Mouse (Mus musculus): ENCODE results near the gene Spire2. TPM values are rescaled to one million over a fixed set of nuclear protein-coding genes. Genes with fewer than 3 reads are reported as not detected.
A peak's percentile ranks its signal among the peaks of the same experiment; 100 is the strongest.

Spire2 gene
- total RNA-seq, 1 experiment from 2014 or later, result 0.23 TPM

DNA sequence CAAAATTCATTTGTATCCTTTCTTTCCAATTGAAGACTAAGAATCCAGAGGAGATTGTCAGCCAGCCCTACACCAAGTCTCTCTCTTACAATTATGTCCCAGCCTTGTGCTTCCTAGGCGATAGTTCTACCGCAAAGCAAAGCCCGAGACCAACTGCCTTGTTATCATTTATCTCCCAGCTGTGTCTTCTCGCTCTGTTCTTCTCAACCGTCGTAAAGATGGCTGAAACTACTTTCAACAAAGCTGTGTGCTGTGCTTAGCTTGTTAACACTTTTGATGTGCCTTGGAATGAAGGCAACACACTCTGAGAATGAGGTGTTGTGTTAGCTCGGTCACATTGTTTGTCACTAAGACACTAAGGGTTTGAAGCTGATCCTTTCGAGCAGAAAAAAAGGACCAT lies 703 bp upstream of the Spire2 start:
- ATAC-seq (ENCODE audit: extremely low read depth, insufficient number of reproducible peaks, low FRiP score, poor library complexity, severe bottlenecking), result no peak

GRCm38 (mm10) chr8:123333091-123333587 lies 626 bp downstream of the Spire2 start:
- ATAC-seq (ENCODE audit: extremely low read depth, insufficient number of reproducible peaks, low FRiP score, poor library complexity, severe bottlenecking), result no peak

GRCm38 (mm10) chr8:123333864-123334263 lies 1.4 kb downstream of the Spire2 start:
- no peak for ATAC-seq (ENCODE audit: extremely low read depth, insufficient number of reproducible peaks, low FRiP score, poor library complexity, severe bottlenecking)

GRCm38 (mm10) chr8:123334467-123334866 lies 2.0 kb downstream of the Spire2 start:
- no peak for ATAC-seq (ENCODE audit: extremely low read depth, insufficient number of reproducible peaks, low FRiP score, poor library complexity, severe bottlenecking)

GRCm38 (mm10) chr8:123337475-123337874 lies 5.0 kb downstream of the Spire2 start:
- ATAC-seq (ENCODE audit: extremely low read depth, insufficient number of reproducible peaks, low FRiP score, poor library complexity, severe bottlenecking), result no peak

DNA sequence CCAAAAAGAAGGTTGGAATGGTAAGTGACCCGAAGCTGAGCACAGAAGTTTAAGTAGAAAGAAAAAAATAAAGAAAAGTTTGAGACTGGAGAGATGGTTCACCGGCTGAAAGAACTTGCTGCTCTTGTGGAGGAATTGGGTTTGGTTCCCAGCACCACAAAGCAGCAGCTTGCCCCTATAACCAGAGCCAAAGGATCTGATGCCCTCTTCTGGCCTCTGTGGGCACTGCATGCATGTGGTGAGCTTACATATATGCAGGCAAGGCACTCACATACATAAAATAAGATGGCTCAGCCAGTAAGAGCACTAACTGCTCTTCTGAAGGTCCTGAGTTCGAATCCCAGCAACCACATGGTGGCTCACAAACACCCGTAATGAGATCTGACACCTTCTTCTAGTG lies 7.6 kb downstream of the Spire2 start:
- no peak for ATAC-seq (ENCODE audit: extremely low read depth, insufficient number of reproducible peaks, low FRiP score, poor library complexity, severe bottlenecking)

- ATAC-seq (ENCODE audit: extremely low read depth, insufficient number of reproducible peaks, low FRiP score, poor library complexity, severe bottlenecking), result no peak
Measured at GRCm38 (mm10) chr8:123341040-123342015, 8.8 kb downstream of the Spire2 start.

- no peak for ATAC-seq (ENCODE audit: extremely low read depth, insufficient number of reproducible peaks, low FRiP score, poor library complexity, severe bottlenecking)
Measured at GRCm38 (mm10) chr8:123342253-123342652, 9.7 kb downstream of the Spire2 start.

GRCm38 (mm10) chr8:123342911-123343310 lies 10.4 kb downstream of the Spire2 start:
- ATAC-seq (ENCODE audit: extremely low read depth, insufficient number of reproducible peaks, low FRiP score, poor library complexity, severe bottlenecking), result no peak

DNA sequence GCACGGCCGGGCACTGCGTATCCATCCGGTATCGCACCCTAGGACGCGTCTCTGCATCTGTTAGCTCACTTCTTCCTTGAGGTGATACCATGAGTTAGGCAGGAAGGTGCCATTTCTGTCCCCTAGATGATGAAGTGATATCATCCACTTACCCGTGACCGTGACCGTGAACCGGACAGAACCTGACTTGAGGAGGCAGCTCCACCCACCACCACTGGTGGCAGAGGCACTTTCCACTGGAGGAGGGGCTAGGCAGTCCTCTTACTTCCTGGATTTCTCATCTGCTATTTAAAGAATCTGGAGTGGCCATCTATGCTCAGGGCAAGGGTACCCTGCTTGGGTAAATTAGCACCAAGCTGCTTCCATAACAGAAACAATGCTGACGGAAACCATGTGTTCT lies 10.9 kb downstream of the Spire2 start:
- ATAC-seq (ENCODE audit: extremely low read depth, insufficient number of reproducible peaks, low FRiP score, poor library complexity, severe bottlenecking), result no peak

- no peak for ATAC-seq (ENCODE audit: extremely low read depth, insufficient number of reproducible peaks, low FRiP score, poor library complexity, severe bottlenecking)
Measured at GRCm38 (mm10) chr8:123345135-123345534, 12.6 kb downstream of the Spire2 start.

DNA sequence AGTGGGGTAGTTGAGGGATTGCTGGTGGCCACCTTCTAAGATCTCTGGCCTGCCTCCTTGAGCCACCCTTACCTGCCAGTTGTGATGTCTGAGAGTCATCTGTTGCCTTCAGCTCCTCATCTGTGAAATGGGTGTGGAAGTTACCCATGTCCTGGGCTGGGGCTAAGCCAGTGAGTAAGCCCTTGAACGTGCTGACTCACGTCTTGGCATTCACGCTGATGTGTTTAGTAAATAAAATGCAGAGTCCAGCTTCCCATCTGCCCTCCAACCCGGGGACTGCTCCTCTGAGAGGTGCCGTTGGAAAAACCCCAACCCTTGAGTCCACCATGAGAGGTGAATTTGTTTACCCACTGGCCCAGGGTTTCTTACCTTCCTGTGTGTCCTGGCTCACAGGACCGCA lies 13.3 kb downstream of the Spire2 start:
- ATAC-seq (ENCODE audit: extremely low read depth, insufficient number of reproducible peaks, low FRiP score, poor library complexity, severe bottlenecking), result no peak

DNA sequence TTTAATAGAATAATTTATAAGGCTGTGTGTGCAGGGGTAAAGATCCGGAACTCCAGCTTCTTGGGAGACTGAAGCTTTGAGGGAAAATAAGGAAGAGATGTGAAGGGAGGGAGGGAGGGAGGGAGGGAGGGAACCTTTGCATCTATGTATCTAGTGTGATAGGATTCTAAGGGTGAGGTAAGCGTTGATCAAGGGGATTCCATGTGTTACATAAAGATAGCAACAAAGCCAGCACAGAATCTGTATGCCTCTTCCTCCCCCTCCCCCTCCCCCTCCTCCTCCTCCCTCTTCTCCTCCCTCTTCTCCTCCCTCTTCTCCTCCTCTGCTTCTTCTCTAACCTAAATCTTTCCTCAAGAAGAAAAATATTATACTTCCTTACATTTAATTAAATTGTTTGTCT lies 14.8 kb downstream of the Spire2 start:
- ATAC-seq (ENCODE audit: extremely low read depth, insufficient number of reproducible peaks, low FRiP score, poor library complexity, severe bottlenecking), result no peak

DNA sequence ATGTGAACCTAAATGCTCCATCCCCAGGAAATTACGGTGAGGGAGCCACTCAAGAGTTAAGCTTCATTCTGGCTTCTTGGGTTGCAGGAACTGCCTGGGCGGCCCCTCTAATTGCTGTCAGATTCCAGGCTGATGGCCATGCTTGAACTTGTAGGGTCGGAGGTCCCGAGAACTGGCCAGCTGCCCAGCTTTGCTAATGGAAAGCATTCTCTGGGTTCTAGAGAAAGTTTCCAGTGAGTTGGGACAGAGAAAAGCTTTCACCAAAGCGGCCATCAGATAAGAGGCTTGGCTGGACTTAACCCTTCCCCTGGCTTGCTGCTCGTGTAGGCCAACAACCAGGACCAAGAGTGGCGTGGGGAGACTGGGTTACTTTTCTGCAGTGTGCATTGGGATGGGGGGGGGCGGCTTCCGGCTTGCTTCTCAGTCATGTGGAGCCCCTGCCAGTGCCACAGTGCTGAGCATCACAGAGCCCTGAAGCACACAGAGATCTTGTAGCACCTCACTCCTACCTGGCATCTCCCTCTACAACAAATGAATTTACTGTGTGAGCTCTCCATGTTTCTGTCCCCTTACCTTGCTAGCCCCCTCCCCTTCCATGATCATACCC lies 15.8 kb downstream of the Spire2 start:
- no peak for ATAC-seq (ENCODE audit: extremely low read depth, insufficient number of reproducible peaks, low FRiP score, poor library complexity, severe bottlenecking)

DNA sequence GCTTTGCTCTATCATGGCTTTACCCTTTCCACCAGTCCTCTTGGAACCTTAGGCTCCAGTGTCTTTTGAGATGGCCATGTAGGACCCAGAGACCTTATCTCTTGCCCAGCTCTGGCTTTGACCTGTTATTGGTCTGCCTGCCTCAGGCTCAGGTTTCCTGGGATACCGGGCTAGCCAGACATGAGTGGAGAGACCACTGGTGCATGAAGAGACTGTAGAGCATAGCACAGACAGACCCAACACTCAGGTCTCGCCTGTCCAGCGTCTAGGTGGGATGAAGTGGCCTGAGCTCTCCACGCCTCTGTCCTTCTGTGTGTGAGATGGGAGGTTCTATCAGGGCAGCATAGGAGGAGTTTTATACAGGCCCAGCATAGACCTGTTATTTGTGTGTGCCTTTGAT lies 16.6 kb downstream of the Spire2 start:
- no peak for ATAC-seq (ENCODE audit: extremely low read depth, insufficient number of reproducible peaks, low FRiP score, poor library complexity, severe bottlenecking)

GRCm38 (mm10) chr8:123352118-123352517 lies 19.6 kb downstream of the Spire2 start:
- no peak for ATAC-seq (ENCODE audit: extremely low read depth, insufficient number of reproducible peaks, low FRiP score, poor library complexity, severe bottlenecking)

- ATAC-seq (ENCODE audit: extremely low read depth, insufficient number of reproducible peaks, low FRiP score, poor library complexity, severe bottlenecking), result no peak
Measured at GRCm38 (mm10) chr8:123352786-123353185, 20.3 kb downstream of the Spire2 start.

DNA sequence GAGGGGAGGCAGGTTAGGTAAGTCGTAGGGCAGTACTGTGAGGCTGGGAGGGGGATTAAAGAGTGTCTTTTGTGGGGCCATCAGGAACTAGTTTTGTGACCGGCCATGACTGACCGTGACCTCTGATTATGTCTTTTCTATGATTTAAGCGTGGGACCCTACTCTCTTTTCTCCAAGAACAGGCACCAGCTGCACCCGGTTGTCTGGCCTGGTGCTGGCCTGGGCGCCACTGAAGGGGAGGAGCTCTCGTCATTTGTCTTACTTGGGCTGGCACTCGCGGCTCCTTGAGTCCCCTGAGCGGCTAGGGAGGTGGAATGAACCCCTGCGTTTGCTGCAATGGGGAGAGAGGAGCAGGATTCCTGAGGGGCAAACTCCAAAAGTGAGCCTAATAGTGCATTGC lies 20.7 kb downstream of the Spire2 start:
- ATAC-seq (ENCODE audit: extremely low read depth, insufficient number of reproducible peaks, low FRiP score, poor library complexity, severe bottlenecking), result no peak

DNA sequence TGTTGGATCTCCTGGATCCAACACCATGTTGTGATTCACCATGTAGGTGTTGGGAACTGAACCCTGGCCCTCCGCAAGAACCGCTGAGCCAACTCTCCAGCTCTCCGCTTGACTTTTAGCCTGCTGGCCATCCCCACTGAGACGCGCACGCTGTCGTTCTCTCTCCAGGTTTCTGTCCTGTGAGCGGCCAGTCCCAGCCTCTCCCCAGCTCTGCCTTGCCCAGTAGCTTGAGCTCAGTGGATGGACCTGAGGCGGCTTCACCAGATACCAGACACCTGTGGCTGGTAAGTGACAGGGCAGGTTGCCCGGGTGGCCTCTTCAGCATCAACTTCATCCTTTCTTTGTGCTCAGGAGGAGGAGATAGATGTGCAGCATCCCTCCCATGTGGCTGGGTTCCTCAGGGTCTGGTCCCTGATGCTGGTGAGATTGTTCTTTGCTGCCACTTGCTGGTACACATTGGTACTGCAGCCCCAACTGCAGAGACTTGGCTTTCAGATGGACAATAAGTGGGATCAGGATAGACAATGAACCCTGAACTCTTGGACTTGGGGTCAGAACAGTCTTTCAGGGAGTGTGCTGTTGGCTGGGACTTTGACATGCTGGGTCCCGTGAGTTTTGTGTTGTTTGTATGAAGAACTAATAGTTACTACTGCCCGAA lies 28.7 kb downstream of the Spire2 start:
- ATAC-seq (ENCODE audit: extremely low read depth, insufficient number of reproducible peaks, low FRiP score, poor library complexity, severe bottlenecking), result peak; percentile 80

Data from neutrophil, adult 5-6 weeks (primary cell).